Mouse (Mus musculus): ENCODE results near the gene Rftn1.

GRCm38 (mm10) chr17:50081647-50082046 lies 108.8 kb downstream of the Rftn1 start:
- TF ChIP-seq CTCF (conservative IDR thresholded peaks at IDR 0.05 in 1 of 2, IDR thresholded peaks at IDR 0.05 in 1 of 2; ENCODE audit: low read depth in 2 of 2, low read length in 2 of 2), result no peak
- TF ChIP-seq HCFC1 (IDR thresholded peaks at IDR 0.05; ENCODE audit: low read depth, low read length), result no peak
- TF ChIP-seq MXI1 (IDR thresholded peaks at IDR 0.05; ENCODE audit: low read depth, low read length), result no peak
- no peak for TF ChIP-seq POLR2A (IDR thresholded peaks at IDR 0.05; ENCODE audit: low read depth, low read length)
- no peak for TF ChIP-seq EP300 (IDR thresholded peaks at IDR 0.05; ENCODE audit: low read length)
- no peak for TF ChIP-seq SMC3 (IDR thresholded peaks at IDR 0.05; ENCODE audit: low read depth, low read length)
- TF ChIP-seq ZMIZ1 (IDR thresholded peaks at IDR 0.05; ENCODE audit: low read depth, low read length), result no peak
- no peak for TF ChIP-seq JUN (IDR thresholded peaks at IDR 0.05; ENCODE audit: insufficient read depth, low read depth, low read length)
